Mouse (Mus musculus) C2C12 (cell line): Measurements from ENCODE around the gene Fam186b.

ENCODE experiments used
- CEBPB ChIP-seq: IDR thresholded peaks from one replicate; pipeline ENCODE4 v1.6.1; 2011; ENCODE audit warnings: low read depth, mild to moderate bottlenecking, control low read depth, moderate library complexity
- CTCF ChIP-seq: IDR thresholded peaks from one replicate; pipeline ENCODE4 v1.5.1; 2011; ENCODE audit not compliant: control insufficient read depth, insufficient read depth, insufficient read length
- FOSL1 ChIP-seq: IDR thresholded peaks from one replicate; pipeline ENCODE4 v1.8.0; 2011; ENCODE audit warnings: mild to moderate bottlenecking, low read length; ENCODE audit not compliant: poor library complexity, insufficient read depth, severe bottlenecking
- MAX ChIP-seq: IDR thresholded peaks from one replicate; pipeline ENCODE4 v1.6.1; 2011; ENCODE audit warnings: mild to moderate bottlenecking, control low read depth
- MYOD1 ChIP-seq: IDR thresholded peaks from one replicate; pipeline ENCODE4 v1.6.1; 2011; ENCODE audit warnings: low read depth; ENCODE audit not compliant: control insufficient read depth, insufficient read length
- MYOG ChIP-seq: IDR thresholded peaks from one replicate; pipeline ENCODE4 v1.6.1; 2011; ENCODE audit not compliant: control insufficient read depth, insufficient read length; ENCODE audit errors: extremely low read depth
- USF1 ChIP-seq: IDR thresholded peaks from one replicate; pipeline ENCODE4 v1.6.1; 2011; ENCODE audit warnings: low read depth, mild to moderate bottlenecking, control low read depth, moderate library complexity

DNA sequence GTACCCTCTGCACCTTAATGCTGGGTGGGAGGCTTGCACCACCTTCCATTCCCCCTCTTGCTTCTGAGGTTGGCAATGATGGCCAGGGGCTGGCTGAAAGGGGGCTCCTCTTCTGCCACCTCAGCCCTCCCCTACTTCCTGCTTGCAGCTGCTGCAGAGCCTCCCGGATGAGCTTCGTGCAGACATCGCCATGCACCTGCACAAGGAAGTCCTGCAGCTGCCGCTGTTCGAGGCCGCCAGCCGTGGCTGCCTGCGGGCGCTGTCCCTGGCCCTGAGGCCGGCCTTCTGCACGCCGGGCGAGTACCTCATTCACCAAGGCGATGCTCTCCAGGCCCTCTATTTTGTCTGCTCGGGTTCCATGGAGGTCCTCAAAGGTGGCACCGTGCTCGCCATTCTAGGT lies 62.0 kb downstream of the Fam186b start:
- TF ChIP-seq CTCF, result no peak
- no peak for TF ChIP-seq CEBPB
- TF ChIP-seq USF1, result no peak
- no peak for TF ChIP-seq MYOG
- TF ChIP-seq MAX, result no peak
- TF ChIP-seq FOSL1, result no peak
- no peak for TF ChIP-seq MYOD1
